Mouse (Mus musculus) left cerebral cortex, postnatal 10 days (tissue): Measurements from ENCODE around the gene Plcg2. TPM values are rescaled to one million over a fixed set of nuclear protein-coding genes. Genes with fewer than 3 reads are reported as not detected.

ENCODE experiments used
- DNase-seq, 2 experiments: peaks; one replicate each; pipeline ENCODE4 v3.0.0; 2021 to 2022; ENCODE audit warnings: low spot score in 2 of 2, mixed read lengths in 1 of 2; ENCODE audit errors: extremely low spot score in 1 of 2
- intact Hi-C: fragments of 180-260 bp; cut with DNase I; formaldehyde crosslinking; loops from one replicate; pipeline ENCODE4 v1.15.1; 2025
- total RNA-seq, 2 experiments: library from RNA; stranded (reverse); gene quantifications; 2 replicates each; pipeline ENCODE4 v1.2.3; 2021

Gene Plcg2
- 1 to 10 TPM; 2.7 to 2.8 TPM for total RNA-seq

GRCm38 (mm10) chr8:117498179-117498914 is at the start of gene Plcg2:
Plcg2 (plus strand) TSS chr8:117498291.
- DNase-seq, result peak in 1 of 2 experiments; percentile 63
- intact Hi-C loops, result no loop called here

- DNase-seq, result peak in 1 of 2 experiments; percentile 51
- intact Hi-C loops, result no loop called here
These were observed 47.0 kb upstream of the Plcg2 start for GRCm38 (mm10) chr8:117451072-117451471.

GRCm38 (mm10) chr8:117453974-117454373 is 44.1 kb upstream of the Plcg2 start:
- no peak for DNase-seq
- intact Hi-C loops, result no loop called here

- DNase-seq, result no peak
- intact Hi-C loops, result no loop called here
These were observed 43.5 kb upstream of the Plcg2 start for GRCm38 (mm10) chr8:117454516-117455116.

- intact Hi-C loops, result no loop called here
- DNase-seq, result no peak
These were observed 42.4 kb upstream of the Plcg2 start for GRCm38 (mm10) chr8:117455701-117456100.

GRCm38 (mm10) chr8:117458440-117458839 is 39.7 kb upstream of the Plcg2 start:
- DNase-seq, result no peak
- intact Hi-C loops, result no loop called here

GRCm38 (mm10) chr8:117462701-117463284 is 35.3 kb upstream of the Plcg2 start:
- intact Hi-C loops, result loop anchor here (5.0 kb wide), 1 partner anchor 85 kb away; no protein-coding TSS in a partner anchor
- no peak for DNase-seq

GRCm38 (mm10) chr8:117464525-117464924 is 33.6 kb upstream of the Plcg2 start:
- intact Hi-C loops, result loop anchor here (5.0 kb wide), 1 partner anchor 87 kb away; no protein-coding TSS in a partner anchor
- DNase-seq, result no peak

GRCm38 (mm10) chr8:117465250-117465649 is 32.8 kb upstream of the Plcg2 start:
- intact Hi-C loops, result no loop called here
- peak; percentile 73 to 80 for DNase-seq

- intact Hi-C loops, result loop anchor here (2.0 kb wide), 1 partner anchor 243 kb away; no protein-coding TSS in a partner anchor
- DNase-seq, result no peak
These were observed 30.6 kb upstream of the Plcg2 start for GRCm38 (mm10) chr8:117467466-117467865.

GRCm38 (mm10) chr8:117469431-117470341 is 28.4 kb upstream of the Plcg2 start:
- DNase-seq, result no peak
- intact Hi-C loops, result loop anchor here (10.0 kb wide), 2 partner anchors 365 to 475 kb away; partner anchors contain the start of gene Gcsh

- intact Hi-C loops, result loop anchor here (10.0 kb wide), 2 partner anchors 366 to 476 kb away; partner anchors contain the start of gene Gcsh
- DNase-seq, result peak; percentile 88 to 90
These were observed 27.7 kb upstream of the Plcg2 start for GRCm38 (mm10) chr8:117470342-117470781.

- intact Hi-C loops, result loop anchor here (10.0 kb wide), 2 partner anchors 366 to 476 kb away; partner anchors contain the start of gene Gcsh
- DNase-seq, result peak in 1 of 2 experiments; percentile 82
These were observed 26.9 kb upstream of the Plcg2 start for GRCm38 (mm10) chr8:117471174-117471573.

- intact Hi-C loops, result loop anchor here (10.0 kb wide), 2 partner anchors 367 to 477 kb away; partner anchors contain the start of gene Gcsh
- DNase-seq, result no peak
These were observed 26.4 kb upstream of the Plcg2 start for GRCm38 (mm10) chr8:117471655-117472054.

- intact Hi-C loops, result loop anchor here (10.0 kb wide), 2 partner anchors 368 to 478 kb away; partner anchors contain the start of gene Gcsh
- DNase-seq, result no peak
These were observed 25.8 kb upstream of the Plcg2 start for GRCm38 (mm10) chr8:117472332-117472731.

GRCm38 (mm10) chr8:117474944-117475343 is 23.1 kb upstream of the Plcg2 start:
- intact Hi-C loops, result loop anchor here (10.0 kb wide), 2 partner anchors 370 to 480 kb away; partner anchors contain the start of gene Gcsh
- DNase-seq, result peak; percentile 89 to 92

- intact Hi-C loops, result loop anchor here (10.0 kb wide), 2 partner anchors 371 to 481 kb away; partner anchors contain the start of gene Gcsh
- DNase-seq, result peak in 1 of 2 experiments; percentile 56
These were observed 22.3 kb upstream of the Plcg2 start for GRCm38 (mm10) chr8:117475819-117476218.

GRCm38 (mm10) chr8:117478082-117478481 is 20.0 kb upstream of the Plcg2 start:
- intact Hi-C loops, result loop anchor here (10.0 kb wide), 2 partner anchors 373 to 483 kb away; partner anchors contain the start of gene Gcsh
- no peak for DNase-seq
